Mouse (Mus musculus) heart, adult 18-20 months (tissue): ENCODE measurements at regions not wholly inside any gene's neighbourhood (a gene's known extent, or its start where the extent isn't known, plus 50 kb on each side); places are given as distances from the start of the nearest gene placed in this dataset.
A peak's percentile ranks its signal among the peaks of the same experiment; 100 is the strongest.

ENCODE experiments used
- DNase-seq, 2 experiments: peaks; one replicate each; pipeline ENCODE4 v3.0.0; 2021 to 2022; ENCODE audit warnings: mixed read lengths in 1 of 2

- no peak for DNase-seq
These were observed 329.6 kb upstream of the Prox1 start for GRCm38 (mm10) chr1:190500106-190500505.

DNA sequence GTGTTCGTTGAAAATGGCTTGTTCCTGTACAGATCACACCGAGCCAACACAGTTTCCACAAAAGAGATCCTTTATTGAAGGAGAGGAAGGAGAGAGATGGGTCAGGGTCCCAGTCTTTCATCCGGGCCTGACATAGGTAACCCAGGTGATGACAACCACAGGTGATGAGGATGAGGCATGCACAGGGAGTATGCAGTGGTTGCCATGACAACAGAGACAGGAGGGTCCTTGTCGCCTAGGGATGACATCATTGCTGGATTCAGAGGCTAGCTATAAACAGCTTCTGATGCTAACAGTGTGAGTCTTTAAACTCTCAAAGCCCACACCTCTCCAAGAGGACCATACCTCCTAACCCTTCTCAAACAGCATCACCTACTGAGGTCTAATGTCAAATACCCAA lies 327.0 kb upstream of the Prox1 start:
- no peak for DNase-seq

DNA sequence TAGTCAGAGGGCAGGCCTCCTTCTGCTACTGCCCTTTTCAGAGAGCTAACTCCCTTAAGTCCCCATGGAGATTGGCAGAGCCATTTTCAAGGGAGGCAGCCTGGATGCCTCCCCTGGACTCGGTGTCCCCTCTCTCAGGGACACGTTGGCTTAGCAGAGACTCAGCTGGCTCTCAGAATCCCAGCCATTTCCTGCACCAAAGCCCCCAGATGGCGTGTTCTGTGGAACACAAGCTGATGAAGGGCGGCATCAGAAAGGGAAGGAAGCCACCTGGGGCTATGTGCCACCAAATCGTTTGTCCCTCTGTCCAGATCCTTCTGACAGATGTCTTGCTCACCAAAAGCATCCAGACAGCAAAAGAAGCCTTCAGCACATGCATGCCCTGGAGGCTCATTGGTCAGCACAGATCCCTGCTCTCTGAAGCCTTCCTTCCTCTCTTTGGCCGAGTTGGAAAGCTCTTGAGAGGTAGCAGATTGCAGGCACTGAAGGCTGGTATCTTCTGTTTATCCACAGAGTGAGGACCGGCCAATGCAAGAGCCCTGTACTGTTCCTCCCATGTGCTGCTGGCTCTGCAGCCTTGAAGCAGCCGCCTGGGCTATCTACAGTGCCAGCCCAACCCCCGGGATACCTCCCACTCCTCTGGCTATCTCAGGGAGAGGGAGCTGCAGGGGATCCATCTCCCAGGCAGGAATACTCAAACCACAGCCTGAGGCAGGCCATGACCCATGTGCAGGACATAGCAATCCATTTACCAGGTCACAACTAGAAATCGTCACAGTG lies 325.4 kb upstream of the Prox1 start:
- DNase-seq: no peak

GRCm38 (mm10) chr1:190486551-190487104 lies 316.1 kb upstream of the Prox1 start:
- no peak for DNase-seq

- DNase-seq: no peak
These were observed 312.9 kb upstream of the Prox1 start for GRCm38 (mm10) chr1:190483366-190483765.

DNA sequence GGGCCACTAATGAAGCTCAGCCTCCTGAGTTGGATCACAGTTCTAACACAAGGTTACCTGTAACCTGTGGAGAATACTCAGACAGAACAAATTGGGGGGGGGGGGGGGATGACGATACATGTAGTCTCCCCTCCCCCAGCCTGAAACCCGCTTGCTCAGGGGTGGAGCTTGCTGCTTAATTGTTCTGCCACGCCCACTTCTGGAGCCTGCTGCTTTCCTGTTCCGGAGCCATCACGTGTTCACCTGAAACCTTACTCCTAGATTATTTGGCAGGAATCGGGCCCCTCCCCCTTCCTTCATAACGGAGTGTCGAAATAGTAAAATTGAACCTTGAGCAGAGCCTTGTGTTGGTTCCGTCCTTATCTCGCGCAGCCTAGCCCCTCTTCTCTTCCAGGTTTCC lies 310.6 kb upstream of the Prox1 start:
- no peak for DNase-seq

GRCm38 (mm10) chr1:190480601-190481000 lies 310.1 kb upstream of the Prox1 start:
- no peak for DNase-seq

DNA sequence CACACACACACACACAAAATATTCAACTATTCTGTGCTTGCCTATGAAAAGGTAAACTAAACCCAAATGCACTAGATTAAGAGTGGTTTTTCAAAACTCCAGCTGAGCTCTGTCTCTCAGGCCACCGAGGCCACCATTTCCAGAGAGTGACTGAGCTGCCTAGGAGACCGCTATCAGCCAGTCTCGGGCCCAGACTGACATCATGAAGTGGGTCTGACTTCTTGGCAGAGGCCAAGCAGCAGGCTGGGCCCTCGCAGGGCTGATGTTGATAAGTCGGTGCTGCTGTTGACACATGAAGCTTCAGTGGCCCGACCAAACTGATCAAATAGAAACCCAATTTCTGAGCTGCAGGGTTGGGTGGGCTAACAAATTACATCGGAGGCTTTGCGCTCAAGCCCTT lies 302.2 kb upstream of the Prox1 start:
- DNase-seq: peak in 1 of 2 experiments; percentile 14

GRCm38 (mm10) chr1:190470336-190470735 lies 299.8 kb upstream of the Prox1 start:
- DNase-seq: no peak

GRCm38 (mm10) chr1:190457541-190458061 lies 287.1 kb upstream of the Prox1 start:
- no peak for DNase-seq

DNA sequence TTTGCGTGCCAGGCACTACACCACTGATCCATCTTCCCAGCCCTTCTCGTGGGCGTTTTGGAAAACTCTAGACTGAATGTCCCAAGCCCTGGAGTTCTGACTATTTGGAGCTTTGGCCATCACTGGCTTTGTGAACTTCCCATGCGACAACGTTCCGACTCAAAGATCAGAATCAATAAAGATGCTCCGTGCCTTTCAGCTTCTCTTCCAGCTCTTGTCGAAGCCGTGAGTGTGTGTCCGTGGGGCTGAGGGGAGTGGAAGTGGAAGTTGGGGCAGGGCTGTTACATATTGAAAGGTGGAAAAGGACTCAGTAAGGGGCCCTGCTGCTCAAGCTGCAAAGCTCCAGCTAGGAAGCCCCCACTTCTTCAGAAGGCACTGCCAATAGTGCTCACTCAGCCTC lies 283.0 kb upstream of the Prox1 start:
- DNase-seq: no peak

GRCm38 (mm10) chr1:190452115-190452842 lies 281.8 kb upstream of the Prox1 start:
- DNase-seq: no peak

- no peak for DNase-seq
These were observed 277.7 kb upstream of the Prox1 start for GRCm38 (mm10) chr1:190448263-190448662.

- DNase-seq: no peak
These were observed 276.7 kb upstream of the Prox1 start for GRCm38 (mm10) chr1:190447253-190447652.

DNA sequence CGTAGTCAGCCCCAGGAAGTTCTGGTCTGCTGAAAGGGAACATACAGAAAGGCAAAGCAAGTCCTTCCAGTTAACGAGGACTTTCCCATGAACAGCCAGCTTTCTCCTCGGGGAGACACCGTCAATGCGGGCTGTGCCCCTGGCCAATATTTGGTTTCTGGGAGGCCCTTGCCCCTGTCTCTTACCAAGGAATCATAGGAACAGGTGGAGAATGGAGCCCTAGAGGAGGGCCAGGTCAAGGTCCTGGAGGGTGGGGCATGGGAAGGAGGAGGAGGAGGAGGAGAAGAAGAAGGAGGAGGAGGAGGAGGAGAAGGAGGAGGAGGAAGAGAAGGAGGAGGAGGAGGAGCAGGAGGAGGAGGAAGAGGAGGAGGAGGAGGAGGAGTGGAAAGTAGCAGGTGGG lies 276.2 kb upstream of the Prox1 start:
- DNase-seq: no peak

DNA sequence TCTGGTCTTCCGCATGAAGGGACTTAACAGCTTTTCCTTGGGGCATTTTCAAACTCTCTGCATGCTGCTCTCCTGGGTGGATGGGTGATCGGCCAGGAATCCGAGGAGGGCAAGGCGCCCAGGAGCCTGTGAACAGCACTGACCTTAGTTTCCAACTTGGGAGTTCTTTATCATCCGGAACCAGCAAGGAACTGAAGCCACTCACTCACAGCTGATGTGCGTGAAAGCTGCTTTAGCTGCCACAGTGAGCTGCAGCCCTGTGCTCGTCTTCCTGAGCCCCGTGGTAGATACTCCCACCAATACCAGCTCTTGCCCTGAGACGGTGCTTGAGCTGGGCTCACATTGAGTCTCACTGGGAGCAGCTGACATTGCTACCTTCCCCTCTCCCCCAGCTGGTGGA lies 273.9 kb upstream of the Prox1 start:
- peak in 1 of 2 experiments; percentile 3 for DNase-seq

DNA sequence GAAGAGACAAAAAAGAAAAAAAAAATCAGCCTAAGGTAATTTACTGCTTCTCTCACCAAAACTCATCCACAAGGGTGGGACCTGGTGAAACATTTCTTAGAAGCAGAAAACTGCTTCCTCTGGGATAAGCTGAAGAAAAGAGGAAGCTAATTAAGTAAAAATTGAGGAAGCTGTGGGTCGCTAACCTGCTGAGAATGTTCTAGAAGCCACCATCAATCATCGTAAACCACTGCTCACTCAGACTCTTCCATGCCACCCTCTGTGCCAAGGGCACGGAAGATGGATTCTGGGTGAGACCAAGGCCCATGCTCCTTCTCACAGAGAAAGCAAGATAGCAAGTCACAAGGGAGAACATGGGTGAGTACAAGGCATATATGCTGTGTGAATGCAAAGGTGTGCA lies 272.7 kb upstream of the Prox1 start:
- no peak for DNase-seq

DNA sequence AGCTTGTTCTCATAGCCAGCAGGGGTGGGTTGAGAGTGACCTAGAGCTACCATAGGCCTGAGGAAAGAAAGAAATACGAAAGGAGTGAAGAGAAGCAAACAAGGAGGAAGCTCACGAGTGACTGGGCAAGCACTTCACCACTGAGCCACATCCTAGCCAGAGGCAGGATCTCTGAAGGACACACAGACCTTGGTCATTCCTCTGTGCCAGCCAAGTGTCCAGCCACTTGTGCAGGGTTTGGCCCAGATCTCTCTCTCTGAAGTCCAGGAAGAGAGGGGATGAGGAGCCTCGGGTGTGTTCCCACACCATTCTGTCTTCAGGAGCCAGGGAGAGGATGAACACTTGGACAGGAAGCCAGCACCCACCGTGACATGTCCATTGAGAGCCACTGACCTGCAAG lies 271.7 kb upstream of the Prox1 start:
- DNase-seq: peak; percentile 10 to 14

GRCm38 (mm10) chr1:190438789-190439188 lies 268.3 kb upstream of the Prox1 start:
- DNase-seq: peak in 1 of 2 experiments; percentile 2

DNA sequence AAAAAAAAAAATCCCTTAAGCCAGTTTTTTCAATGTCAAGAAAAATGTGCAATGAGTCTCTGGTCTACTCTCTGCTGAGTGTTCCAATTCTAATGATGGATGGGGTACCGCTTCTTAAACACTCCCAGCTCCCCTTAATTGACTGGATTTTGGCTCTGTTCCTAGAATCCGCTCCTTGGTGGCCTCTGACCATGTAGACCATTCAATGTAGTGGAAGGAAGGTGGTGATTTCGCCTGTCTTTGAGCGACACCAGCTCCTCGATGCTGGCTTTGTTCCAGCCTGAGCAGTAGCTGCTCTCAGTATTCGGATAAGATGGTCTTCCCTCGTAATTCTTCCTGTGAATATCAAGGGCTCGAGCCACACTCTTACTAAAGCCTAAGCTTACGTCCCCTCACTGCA lies 252.4 kb upstream of the Prox1 start:
- no peak for DNase-seq

- DNase-seq: peak; percentile 13 to 32
These were observed 249.2 kb upstream of the Prox1 start for GRCm38 (mm10) chr1:190419709-190420108.

- DNase-seq: no peak
These were observed 246.8 kb upstream of the Prox1 start for GRCm38 (mm10) chr1:190417326-190417725.

DNA sequence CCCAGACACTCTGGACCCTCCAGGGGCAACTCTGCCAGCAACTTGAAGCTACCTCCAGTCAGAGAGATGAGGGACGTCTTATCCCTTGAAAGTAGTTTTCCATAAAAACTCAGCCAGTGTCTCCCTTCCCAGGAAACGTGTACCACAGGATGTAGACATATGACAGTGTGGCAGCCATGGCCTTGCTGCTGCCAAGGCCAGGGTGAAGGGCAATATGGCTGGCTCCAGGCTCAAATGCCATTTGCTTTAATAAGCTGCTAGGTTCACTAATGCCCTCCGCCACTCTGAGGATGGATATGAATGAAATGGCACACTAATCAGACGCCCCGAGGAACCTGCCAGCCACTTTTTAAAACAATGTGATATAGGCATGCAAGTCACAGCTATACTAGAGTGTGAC lies 241.2 kb upstream of the Prox1 start:
- DNase-seq: no peak
